Mouse (Mus musculus) CH12.LX (cell line): ENCODE data around the gene Gas2l3.

Experiments
- CTCF ChIP-seq, 2 experiments: IDR thresholded peaks in 1 of 2; conservative IDR thresholded peaks in 1 of 2; 2 replicates each; pipeline ENCODE4 v1.5.1; 2011 to 2012; ENCODE audit warnings: low read depth in 2 of 2, low read length in 2 of 2, improper control_type of control experiment in 1 of 2, inconsistent platforms in 1 of 2, mild to moderate bottlenecking in 1 of 2, moderate library complexity in 1 of 2
- EP300 ChIP-seq: IDR thresholded peaks from 2 replicates; pipeline ENCODE4 v1.6.1; 2011; ENCODE audit warnings: low read length, improper control_type of control experiment
- MAX ChIP-seq: IDR thresholded peaks from 2 replicates; pipeline ENCODE4 v1.6.1; 2011; ENCODE audit warnings: low read length, improper control_type of control experiment
- MEF2A ChIP-seq: IDR thresholded peaks from 2 replicates; pipeline ENCODE4 v1.6.1; 2014; ENCODE audit warnings: low read depth, mild to moderate bottlenecking, inconsistent platforms, low read length, improper control_type of control experiment, borderline replicate concordance
- POLR2A ChIP-seq: IDR thresholded peaks from 2 replicates; pipeline ENCODE4 v1.6.1; 2011; ENCODE audit warnings: low read depth, mild to moderate bottlenecking, improper control_type of control experiment, low read length
- SMC3 ChIP-seq: IDR thresholded peaks from 2 replicates; pipeline ENCODE4 v1.6.1; 2011; ENCODE audit warnings: low read depth, low read length, improper control_type of control experiment
- UBTF ChIP-seq: IDR thresholded peaks from 2 replicates; pipeline ENCODE4 v1.6.1; 2012; ENCODE audit warnings: low read depth, mild to moderate bottlenecking, inconsistent platforms, low read length, improper control_type of control experiment, moderate library complexity
- ZC3H11A ChIP-seq: IDR thresholded peaks from 2 replicates; pipeline ENCODE4 v1.6.1; 2012; ENCODE audit warnings: low read depth, mild to moderate bottlenecking, inconsistent platforms, low read length, improper control_type of control experiment
- ZMIZ1 ChIP-seq: IDR thresholded peaks from 2 replicates; pipeline ENCODE4 v1.6.1; 2012; ENCODE audit warnings: low read depth, mild to moderate bottlenecking, inconsistent platforms, low read length, improper control_type of control experiment

DNA sequence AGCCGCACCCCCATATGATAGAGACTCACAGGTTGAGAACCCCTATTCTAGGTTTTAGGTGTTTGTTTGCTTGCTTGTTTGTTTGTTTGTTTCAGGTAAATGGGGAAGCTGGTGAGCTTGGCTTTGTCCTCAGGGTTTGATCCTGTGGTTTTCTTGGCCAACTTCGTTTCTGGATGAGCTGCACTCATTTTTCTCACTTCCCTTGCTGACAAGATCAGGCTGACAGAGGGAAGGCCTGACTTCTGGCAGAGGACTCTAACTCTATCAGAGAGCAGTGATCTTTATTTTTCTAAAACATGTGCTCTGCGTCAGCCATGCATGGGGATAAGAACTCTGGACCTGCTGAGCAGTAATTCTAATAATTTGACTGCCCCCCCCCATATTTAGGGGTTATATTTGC is 84.8 kb downstream of the Gas2l3 start:
- TF ChIP-seq CTCF (conservative IDR thresholded peaks at IDR 0.05 in 1 of 2, IDR thresholded peaks at IDR 0.05 in 1 of 2; ENCODE audit: low read depth in 2 of 2, low read length in 2 of 2) = no peak
- TF ChIP-seq SMC3 = no peak
- no peak for TF ChIP-seq ZC3H11A
- no peak for TF ChIP-seq MEF2A
- TF ChIP-seq ZMIZ1 = no peak
- TF ChIP-seq POLR2A = no peak
- TF ChIP-seq MAX = no peak
- no peak for TF ChIP-seq EP300
- no peak for TF ChIP-seq UBTF
